Mouse (Mus musculus): Measurements from ENCODE around the gene Edem1. TPM values are rescaled to one million over a fixed set of nuclear protein-coding genes. Genes with fewer than 3 reads are reported as not detected.

Edem1 gene
- polyA plus RNA-seq, 1 experiment = 18.4 TPM

DNA sequence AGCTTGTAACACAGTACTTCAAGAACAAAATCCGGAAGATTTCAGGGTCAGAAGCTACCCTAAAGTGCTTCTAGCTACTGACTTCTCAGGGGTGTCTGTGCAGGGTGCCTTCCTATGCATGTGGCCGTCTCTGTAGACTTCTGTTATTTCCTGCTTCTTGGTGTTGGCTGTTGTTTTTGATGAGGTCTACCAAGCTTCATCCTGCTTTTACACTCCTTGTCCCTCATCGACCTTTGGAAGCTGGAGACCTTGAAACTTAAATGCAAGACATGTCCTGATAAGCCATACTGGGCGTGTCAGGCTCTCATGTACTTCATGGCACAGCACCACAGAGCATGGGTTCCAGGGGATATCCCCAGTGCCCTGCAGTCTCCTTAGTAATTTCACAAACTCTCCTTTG lies 9.5 kb downstream of the Edem1 start:
- 84% methylated on average over 4 of the region's 4 CpGs for WGBS
- no peak overlapping the region for H3K4me3 ChIP-seq (ENCODE audit: insufficient read depth, low read depth, low read length)

GRCm38 (mm10) chr6:108839432-108839831 lies 11.0 kb downstream of the Edem1 start:
- TF ChIP-seq POLR2A (IDR thresholded peaks at IDR 0.05; ENCODE audit: low read depth, low read length) (no peak), CTCF (conservative IDR thresholded peaks at IDR 0.05; ENCODE audit: insufficient read depth, insufficient read length, low read depth, low read length) (no peak)
- WGBS = 91% methylated on average over 4 of the region's 4 CpGs
- no peaks in the 10 kb centered on the region for H3K27me3 ChIP-seq (replicated peaks; ENCODE audit: control insufficient read depth, insufficient read depth, low read length)
- H3K27ac ChIP-seq (ENCODE audit: insufficient read depth, low read depth, low read length) = no peak overlapping the region
- DNase-seq = no peak
- H3K4me3 ChIP-seq (ENCODE audit: insufficient read depth, low read depth, low read length) = no peak overlapping the region
- H3K4me1 ChIP-seq (ENCODE audit: control insufficient read depth, insufficient read depth, low read length) = peaks cover 5% of the 10 kb centered on the region
- peaks cover 6% of the 10 kb centered on the region for H3K36me3 ChIP-seq (ENCODE audit: control insufficient read depth, insufficient read depth, low read length)

More for the DNA sequence above, 9.5 kb downstream of the Edem1 start:
- Histone ChIP-seq H3K27ac (ENCODE audit: insufficient read depth, low read depth, low read length) (no peak overlapping the region), H3K4me1 (ENCODE audit: control insufficient read depth, insufficient read depth, low read length) (peaks cover 5% of the 10 kb centered on the region), H3K36me3 (ENCODE audit: control insufficient read depth, insufficient read depth, low read length) (peaks cover 5% of the 10 kb centered on the region), H3K27me3 (replicated peaks; ENCODE audit: control insufficient read depth, insufficient read depth, low read length) (no peaks in the 10 kb centered on the region)
- no peak for DNase-seq
- TF ChIP-seq CTCF (conservative IDR thresholded peaks at IDR 0.05; ENCODE audit: insufficient read depth, insufficient read length, low read depth, low read length) (no peak), POLR2A (IDR thresholded peaks at IDR 0.05; ENCODE audit: low read depth, low read length) (no peak)

GRCm38 (mm10) chr6:108840861-108841640 lies 12.6 kb downstream of the Edem1 start:
- no peak for DNase-seq
- TF ChIP-seq POLR2A (IDR thresholded peaks at IDR 0.05; ENCODE audit: low read depth, low read length) (no peak), CTCF (conservative IDR thresholded peaks at IDR 0.05; ENCODE audit: insufficient read depth, insufficient read length, low read depth, low read length) (no peak)
- WGBS = 89% methylated on average over 8 of the region's 8 CpGs
- Histone ChIP-seq H3K36me3 (ENCODE audit: control insufficient read depth, insufficient read depth, low read length) (peaks cover 6% of the 10 kb centered on the region), H3K27me3 (replicated peaks; ENCODE audit: control insufficient read depth, insufficient read depth, low read length) (no peaks in the 10 kb centered on the region), H3K4me1 (ENCODE audit: control insufficient read depth, insufficient read depth, low read length) (no peaks in the 10 kb centered on the region), H3K4me3 (ENCODE audit: insufficient read depth, low read depth, low read length) (no peak overlapping the region), H3K27ac (ENCODE audit: insufficient read depth, low read depth, low read length) (no peak overlapping the region)

DNA sequence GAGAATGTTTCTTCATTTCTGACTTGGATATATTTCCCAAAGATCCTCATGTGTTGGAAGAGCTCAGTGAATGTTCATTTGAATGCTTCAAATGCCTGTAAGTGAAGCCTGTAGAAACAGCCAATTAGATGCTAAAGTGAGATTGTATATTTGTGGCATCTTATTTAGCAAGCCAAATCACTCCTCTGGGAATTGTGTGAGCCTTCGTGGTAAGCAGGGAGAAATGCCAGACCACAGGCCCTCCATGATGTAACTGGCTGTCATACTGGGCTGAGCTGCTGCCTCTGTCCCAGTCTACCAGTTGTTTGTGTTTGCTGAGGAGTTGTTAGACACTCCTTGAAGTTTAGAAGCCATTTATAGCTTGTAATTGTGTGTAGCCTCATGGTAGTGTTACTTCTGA lies 15.2 kb downstream of the Edem1 start:
- no peaks in the 10 kb centered on the region for H3K4me1 ChIP-seq (ENCODE audit: control insufficient read depth, insufficient read depth, low read length)
- no peak overlapping the region for H3K4me3 ChIP-seq (ENCODE audit: insufficient read depth, low read depth, low read length)
- no peak overlapping the region for H3K27ac ChIP-seq (ENCODE audit: insufficient read depth, low read depth, low read length)
- TF ChIP-seq POLR2A (IDR thresholded peaks at IDR 0.05; ENCODE audit: low read depth, low read length) (no peak), CTCF (conservative IDR thresholded peaks at IDR 0.05; ENCODE audit: insufficient read depth, insufficient read length, low read depth, low read length) (no peak)
- DNase-seq = no peak
- H3K36me3 ChIP-seq (ENCODE audit: control insufficient read depth, insufficient read depth, low read length) = peaks cover 5% of the 10 kb centered on the region
- WGBS = 67% methylated on average over 1 of the region's 1 CpGs
- H3K27me3 ChIP-seq (replicated peaks; ENCODE audit: control insufficient read depth, insufficient read depth, low read length) = no peaks in the 10 kb centered on the region

GRCm38 (mm10) chr6:108844093-108844492 lies 15.7 kb downstream of the Edem1 start:
- peaks cover 5% of the 10 kb centered on the region for H3K36me3 ChIP-seq (ENCODE audit: control insufficient read depth, insufficient read depth, low read length)
- DNase-seq = no peak
- WGBS = 76% methylated on average over 3 of the region's 3 CpGs
- no peak overlapping the region for H3K4me3 ChIP-seq (ENCODE audit: insufficient read depth, low read depth, low read length)
- no peaks in the 10 kb centered on the region for H3K4me1 ChIP-seq (ENCODE audit: control insufficient read depth, insufficient read depth, low read length)
- no peak overlapping the region for H3K27ac ChIP-seq (ENCODE audit: insufficient read depth, low read depth, low read length)
- TF ChIP-seq CTCF (conservative IDR thresholded peaks at IDR 0.05; ENCODE audit: insufficient read depth, insufficient read length, low read depth, low read length) (no peak), POLR2A (IDR thresholded peaks at IDR 0.05; ENCODE audit: low read depth, low read length) (no peak)
- no peaks in the 10 kb centered on the region for H3K27me3 ChIP-seq (replicated peaks; ENCODE audit: control insufficient read depth, insufficient read depth, low read length)

GRCm38 (mm10) chr6:108844771-108845170 lies 16.3 kb downstream of the Edem1 start:
- H3K27me3 ChIP-seq (replicated peaks; ENCODE audit: control insufficient read depth, insufficient read depth, low read length) = no peaks in the 10 kb centered on the region
- no peak overlapping the region for H3K27ac ChIP-seq (ENCODE audit: insufficient read depth, low read depth, low read length)
- WGBS = 94% methylated on average over 7 of the region's 7 CpGs
- H3K36me3 ChIP-seq (ENCODE audit: control insufficient read depth, insufficient read depth, low read length) = peaks cover 1% of the 10 kb centered on the region; the same call in 1 of the 2 replicates
- H3K4me3 ChIP-seq (ENCODE audit: insufficient read depth, low read depth, low read length) = no peak overlapping the region
- DNase-seq = no peak
- no peaks in the 10 kb centered on the region for H3K4me1 ChIP-seq (ENCODE audit: control insufficient read depth, insufficient read depth, low read length)
- TF ChIP-seq POLR2A (IDR thresholded peaks at IDR 0.05; ENCODE audit: low read depth, low read length) (no peak), CTCF (conservative IDR thresholded peaks at IDR 0.05; ENCODE audit: insufficient read depth, insufficient read length, low read depth, low read length) (no peak)

GRCm38 (mm10) chr6:108852088-108852670 lies 23.7 kb downstream of the Edem1 start:
- Histone ChIP-seq H3K27ac (ENCODE audit: insufficient read depth, low read depth, low read length) (no peak overlapping the region), H3K4me3 (ENCODE audit: insufficient read depth, low read depth, low read length) (no peak overlapping the region), H3K36me3 (ENCODE audit: control insufficient read depth, insufficient read depth, low read length) (peaks cover 8% of the 10 kb centered on the region), H3K4me1 (ENCODE audit: control insufficient read depth, insufficient read depth, low read length) (no peaks in the 10 kb centered on the region), H3K27me3 (replicated peaks; ENCODE audit: control insufficient read depth, insufficient read depth, low read length) (no peaks in the 10 kb centered on the region)
- no peak for DNase-seq
- WGBS = 83% methylated on average over 8 of the region's 8 CpGs
- TF ChIP-seq POLR2A (IDR thresholded peaks at IDR 0.05; ENCODE audit: low read depth, low read length) (no peak), CTCF (conservative IDR thresholded peaks at IDR 0.05; ENCODE audit: insufficient read depth, insufficient read length, low read depth, low read length) (no peak)
